Mouse (Mus musculus) E14TG2a.4 (cell line): ENCODE results near the gene Sbf2.

Experiments used
- CTCF ChIP-seq: conservative IDR thresholded peaks from 2 replicates; pipeline ENCODE4 v1.5.1; 2014; ENCODE audit warnings: low read length
- NANOG ChIP-seq: IDR thresholded peaks from 2 replicates; pipeline ENCODE4 v1.6.1; 2014; ENCODE audit warnings: borderline replicate concordance, low read length, mixed read lengths
- POU5F1 ChIP-seq: IDR thresholded peaks from 2 replicates; pipeline ENCODE4 v1.6.1; 2014; ENCODE audit warnings: low read length, borderline replicate concordance

GRCm38 (mm10) chr7:110314401-110314890 is 300.3 kb downstream of the Sbf2 start:
- TF ChIP-seq CTCF = no peak
- no peak for TF ChIP-seq NANOG
- no peak for TF ChIP-seq POU5F1
